Mouse (Mus musculus) urinary bladder, postnatal 10 days (tissue): ENCODE measurements around the gene Tle3.

ENCODE experiments used
- DNase-seq: peaks from one replicate; pipeline ENCODE4 v3.0.0; 2022; ENCODE audit warnings: low spot score

The Tle3 gene

GRCm38 (mm10) chr9:61436104-61436503 is 63.9 kb downstream of the Tle3 start:
- DNase-seq: no peak

DNA sequence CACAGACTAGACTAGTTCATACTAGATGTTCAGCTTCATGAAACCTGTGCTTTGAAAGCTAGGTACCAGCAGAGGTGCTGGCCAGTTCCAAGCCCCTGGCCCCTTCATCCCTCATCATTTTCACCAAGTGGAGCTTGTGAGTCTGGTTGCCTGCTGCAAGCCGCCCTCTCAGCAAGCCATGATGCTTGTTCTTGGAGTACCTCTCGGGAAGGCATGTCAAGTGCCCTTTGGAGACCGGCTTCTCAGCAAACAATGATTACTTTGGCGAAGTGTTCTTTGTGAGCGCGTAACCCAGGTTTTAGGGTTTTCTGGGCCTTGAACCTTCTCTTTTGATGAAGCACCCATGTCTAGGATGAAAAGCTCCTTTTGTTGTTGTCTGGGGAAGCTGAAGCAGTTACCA is 64.6 kb downstream of the Tle3 start:
- no peak for DNase-seq

GRCm38 (mm10) chr9:61439092-61439491 is 66.9 kb downstream of the Tle3 start:
- no peak for DNase-seq

GRCm38 (mm10) chr9:61439979-61440378 is 67.8 kb downstream of the Tle3 start:
- DNase-seq: no peak

DNA sequence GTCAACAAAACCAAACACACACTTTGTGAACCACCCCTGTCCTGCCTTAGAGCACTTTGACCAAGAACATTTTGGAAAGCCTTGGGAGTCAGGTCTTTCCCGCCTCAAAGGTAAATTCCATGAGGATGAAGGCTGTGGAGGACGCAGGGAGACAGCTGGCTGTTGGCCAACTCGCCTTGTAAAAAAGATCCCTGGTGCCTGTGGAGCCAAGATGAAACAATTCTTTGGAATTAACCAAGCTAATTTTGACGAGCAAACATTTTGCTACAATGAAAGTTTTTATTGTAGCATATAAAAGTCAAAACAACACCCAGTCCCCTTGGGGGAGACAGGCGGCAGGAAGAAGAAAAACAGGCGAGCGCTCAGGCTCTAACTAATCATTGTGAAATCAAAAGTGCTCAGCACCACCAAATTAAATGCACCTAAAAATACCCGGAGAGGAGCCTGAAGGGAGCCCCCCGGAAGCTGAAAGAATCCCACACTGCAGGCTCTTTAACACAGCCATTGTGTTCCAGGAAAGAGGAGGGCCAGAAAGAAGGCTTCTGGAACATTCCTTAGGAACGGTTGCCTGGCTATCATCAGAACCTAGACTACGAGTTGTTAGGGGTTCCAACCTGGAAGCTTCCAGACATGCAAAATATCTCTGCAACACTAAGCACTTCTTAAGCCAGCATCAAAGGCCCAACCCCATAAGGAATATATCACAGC is 69.2 kb downstream of the Tle3 start:
- no peak for DNase-seq

DNA sequence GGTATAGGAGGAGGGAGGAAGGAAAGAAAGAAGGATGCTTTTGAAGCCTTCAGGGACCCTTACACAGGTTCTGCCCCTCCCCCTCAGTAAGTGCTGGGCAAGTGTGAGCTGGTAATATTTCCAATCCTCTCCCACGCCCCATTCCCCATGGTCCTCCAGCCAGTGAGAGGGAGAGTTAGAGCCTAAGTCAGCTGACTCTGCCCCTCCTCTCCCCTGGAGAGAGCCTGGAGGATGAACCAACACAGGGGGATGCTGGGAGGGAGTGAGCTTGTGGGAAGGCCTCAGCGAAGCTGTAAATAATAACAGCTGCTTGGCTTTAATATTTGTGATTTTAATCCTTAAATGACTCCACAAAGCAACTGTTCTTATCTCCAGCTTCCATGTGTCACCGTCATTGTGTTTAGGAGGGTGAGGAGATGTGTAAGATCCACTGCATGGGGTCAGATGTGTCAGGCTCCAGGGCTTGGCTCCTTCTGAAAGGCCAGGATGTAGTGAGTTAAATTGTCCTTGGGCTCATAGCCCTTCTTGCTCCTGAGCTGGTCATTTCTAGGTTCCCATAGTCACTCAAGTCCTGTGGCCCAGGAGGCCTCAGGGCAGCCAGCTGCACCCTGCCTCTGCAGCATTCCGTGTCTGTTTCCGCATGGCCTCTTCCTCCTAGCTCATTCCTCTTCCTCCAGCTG is 70.9 kb downstream of the Tle3 start:
- no peak for DNase-seq

DNA sequence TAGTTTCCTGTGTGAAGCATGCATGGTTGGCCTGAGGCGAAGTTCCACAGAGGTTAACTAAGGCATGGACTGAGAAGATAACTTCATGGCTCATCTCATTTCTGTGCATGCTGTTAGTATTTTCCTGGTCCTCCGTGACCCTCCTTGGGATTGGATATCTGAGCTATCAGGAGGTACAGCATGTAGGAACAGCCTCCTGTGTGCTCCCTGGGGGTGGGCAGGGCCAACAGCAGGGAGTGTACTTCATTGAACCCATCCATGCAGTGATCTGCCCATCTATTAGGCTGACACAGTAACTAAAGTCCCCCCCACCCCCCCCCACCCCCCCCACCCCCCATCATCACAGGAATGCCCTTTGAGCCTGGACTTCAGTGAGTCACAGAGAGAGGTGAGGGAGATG is 73.0 kb downstream of the Tle3 start:
- no peak for DNase-seq

DNA sequence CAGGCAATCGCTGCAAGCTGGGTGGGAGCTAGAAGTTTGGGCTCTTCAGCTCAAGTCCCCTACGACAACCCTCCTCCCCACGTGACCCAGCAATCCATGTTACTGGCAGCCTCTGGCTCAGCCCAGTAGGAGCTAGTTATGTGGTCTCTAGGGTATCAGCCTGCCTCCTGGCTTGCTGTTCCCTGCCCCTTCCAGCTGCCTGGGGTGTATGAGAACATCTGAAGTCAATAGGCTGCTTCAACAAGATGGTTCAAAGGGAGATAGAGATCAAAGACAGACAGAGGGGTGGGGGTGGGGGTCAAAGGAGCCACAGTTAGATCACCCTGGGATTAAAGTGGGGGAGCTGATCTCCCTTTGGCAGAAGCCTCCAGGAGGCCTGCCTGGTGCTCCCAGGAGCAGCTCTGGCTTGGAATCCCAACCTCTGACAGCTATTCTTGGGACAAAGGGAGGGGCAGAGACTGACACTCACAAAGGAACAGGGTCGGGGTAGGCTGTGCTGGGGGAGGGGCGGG is 73.6 kb downstream of the Tle3 start:
- no peak for DNase-seq

DNA sequence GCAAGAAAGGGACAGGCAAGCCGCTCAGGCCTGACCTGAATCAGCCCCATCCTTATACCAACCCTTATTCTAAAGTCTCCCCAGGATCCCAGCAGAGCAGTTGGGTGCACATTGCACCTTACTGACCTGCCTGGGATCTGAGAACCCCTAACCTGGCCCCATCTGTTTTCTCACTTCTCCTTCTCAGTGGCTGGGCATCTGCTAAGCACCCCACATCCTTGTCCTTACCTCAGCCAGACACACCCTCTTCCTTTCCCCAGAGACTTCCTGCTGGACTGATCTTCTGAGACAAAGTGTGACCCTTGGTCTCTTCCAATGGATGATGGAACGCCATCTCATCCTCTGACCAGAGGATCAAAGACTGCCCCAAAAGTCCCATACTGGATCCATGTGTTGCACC is 74.8 kb downstream of the Tle3 start:
- no peak for DNase-seq

- DNase-seq: no peak
These were observed 77.3 kb downstream of the Tle3 start for GRCm38 (mm10) chr9:61449363-61449904.

- no peak for DNase-seq
These were observed 79.9 kb downstream of the Tle3 start for GRCm38 (mm10) chr9:61452081-61452480.

DNA sequence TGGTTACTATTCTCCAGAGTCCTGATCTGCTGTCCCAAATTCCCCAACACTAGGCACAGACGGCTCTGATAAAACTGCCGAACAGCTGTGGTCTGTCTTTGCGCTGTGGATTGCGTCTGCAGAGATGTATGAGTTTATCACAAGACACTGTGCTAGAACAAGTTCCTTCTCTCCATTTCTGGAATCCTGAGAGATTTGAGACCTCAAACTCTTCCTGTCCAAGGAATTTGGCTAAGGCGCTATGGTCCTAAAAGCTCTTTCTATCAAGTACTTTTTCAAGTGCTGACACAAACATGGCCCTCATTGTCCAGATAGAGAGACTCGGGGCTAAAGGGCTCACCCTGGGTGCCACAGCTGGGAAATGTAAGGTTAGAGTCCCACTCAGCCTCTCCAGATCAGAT is 83.7 kb downstream of the Tle3 start:
- no peak for DNase-seq

DNA sequence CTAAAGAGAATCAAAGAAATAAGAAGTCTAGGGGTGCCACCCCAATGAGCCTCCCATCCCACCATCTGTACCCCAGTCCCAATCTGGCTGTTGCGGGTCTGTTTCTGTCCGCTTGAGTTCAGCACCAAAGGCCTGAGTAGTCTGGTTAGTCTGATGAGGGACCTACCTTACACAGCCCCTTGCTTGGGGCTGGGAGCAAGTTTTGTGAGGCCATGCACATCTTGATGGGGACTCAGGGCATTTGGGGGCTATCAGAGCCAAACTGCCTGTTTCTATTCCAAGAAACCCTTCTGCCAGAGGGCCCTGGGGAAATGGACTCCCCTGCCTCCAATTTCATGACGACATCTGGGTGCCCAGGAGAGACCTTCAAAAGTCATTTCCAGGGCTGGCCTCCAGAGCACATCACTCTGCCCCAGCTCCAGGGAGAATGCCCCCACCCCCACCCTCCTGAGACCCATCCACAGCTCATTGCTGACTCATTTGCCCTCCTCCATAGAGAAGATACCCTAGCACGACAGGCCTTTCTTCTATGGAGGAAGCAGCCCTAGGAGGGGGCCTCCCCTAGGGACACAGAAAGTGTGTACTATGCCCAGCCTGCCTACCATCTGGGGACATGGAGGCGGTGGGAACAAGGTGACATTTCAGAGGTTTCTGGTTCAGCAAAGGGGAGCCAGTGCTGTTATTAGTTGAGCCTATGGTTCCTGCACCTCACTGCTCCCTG is 84.4 kb downstream of the Tle3 start:
- DNase-seq: no peak

DNA sequence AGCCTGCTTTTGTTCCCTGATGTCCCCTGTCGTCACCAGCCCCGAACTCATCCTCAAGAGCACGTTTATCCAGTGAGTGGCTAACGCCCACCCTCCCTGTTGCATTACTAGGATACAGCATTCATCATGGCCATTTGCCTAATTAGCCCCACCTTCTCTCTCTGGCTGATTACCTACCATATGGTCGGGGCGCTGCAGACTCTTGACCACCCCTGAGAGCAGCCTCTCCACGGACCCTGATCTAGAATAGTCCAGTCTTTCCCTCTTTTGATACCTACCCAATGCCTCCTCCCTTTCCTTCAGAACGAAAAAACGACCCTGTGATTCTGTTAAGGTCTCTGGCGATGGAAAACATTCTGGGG is 85.0 kb downstream of the Tle3 start:
- no peak for DNase-seq

- no peak for DNase-seq
These were observed 89.7 kb downstream of the Tle3 start for GRCm38 (mm10) chr9:61461859-61462258.

DNA sequence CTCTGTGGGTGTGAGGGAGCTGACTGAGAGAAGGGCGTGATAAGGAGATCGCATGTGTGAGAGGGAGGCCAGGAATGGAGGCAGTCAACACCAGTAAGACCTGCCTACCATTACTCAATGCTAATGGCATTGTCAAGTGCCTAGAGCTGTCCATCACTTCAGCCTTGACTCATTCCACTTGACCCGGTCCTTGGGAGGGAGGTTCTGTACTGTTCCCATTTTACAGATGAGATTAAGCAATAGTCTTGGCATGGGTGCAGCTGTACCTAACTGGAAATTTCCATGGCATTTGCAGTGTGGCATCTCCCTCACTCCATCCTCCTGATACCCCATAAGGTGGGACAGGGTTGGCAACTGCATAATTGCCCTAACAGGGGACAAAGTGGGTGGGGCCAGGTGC is 95.3 kb downstream of the Tle3 start:
- no peak for DNase-seq
